Mouse (Mus musculus): ENCODE results near the gene Nipa2. TPM values are rescaled to one million over a fixed set of nuclear protein-coding genes. Genes with fewer than 3 reads are reported as not detected.

Gene Nipa2
- 10 to 100 TPM; 46.9 to 54.7 TPM for total RNA-seq (2021)
- long read RNA-seq, experiment 1, transcript Nipa2-201 (7 exons, 3,197 nt): major isoform, 34 of 42 reads
- long read RNA-seq, experiment 1, partial matches to known transcripts: 1 of 42 reads
- long read RNA-seq, experiment 1, other reads (novel, unspliced or antisense): 5 of 42 reads
- long read RNA-seq, experiment 2, transcript Nipa2-201 (7 exons, 3,197 nt): major isoform, 18 of 22 reads
- long read RNA-seq, experiment 2, partial matches to known transcripts: 0 of 22 reads
- long read RNA-seq, experiment 2, other reads (novel, unspliced or antisense): 4 of 22 reads

DNA sequence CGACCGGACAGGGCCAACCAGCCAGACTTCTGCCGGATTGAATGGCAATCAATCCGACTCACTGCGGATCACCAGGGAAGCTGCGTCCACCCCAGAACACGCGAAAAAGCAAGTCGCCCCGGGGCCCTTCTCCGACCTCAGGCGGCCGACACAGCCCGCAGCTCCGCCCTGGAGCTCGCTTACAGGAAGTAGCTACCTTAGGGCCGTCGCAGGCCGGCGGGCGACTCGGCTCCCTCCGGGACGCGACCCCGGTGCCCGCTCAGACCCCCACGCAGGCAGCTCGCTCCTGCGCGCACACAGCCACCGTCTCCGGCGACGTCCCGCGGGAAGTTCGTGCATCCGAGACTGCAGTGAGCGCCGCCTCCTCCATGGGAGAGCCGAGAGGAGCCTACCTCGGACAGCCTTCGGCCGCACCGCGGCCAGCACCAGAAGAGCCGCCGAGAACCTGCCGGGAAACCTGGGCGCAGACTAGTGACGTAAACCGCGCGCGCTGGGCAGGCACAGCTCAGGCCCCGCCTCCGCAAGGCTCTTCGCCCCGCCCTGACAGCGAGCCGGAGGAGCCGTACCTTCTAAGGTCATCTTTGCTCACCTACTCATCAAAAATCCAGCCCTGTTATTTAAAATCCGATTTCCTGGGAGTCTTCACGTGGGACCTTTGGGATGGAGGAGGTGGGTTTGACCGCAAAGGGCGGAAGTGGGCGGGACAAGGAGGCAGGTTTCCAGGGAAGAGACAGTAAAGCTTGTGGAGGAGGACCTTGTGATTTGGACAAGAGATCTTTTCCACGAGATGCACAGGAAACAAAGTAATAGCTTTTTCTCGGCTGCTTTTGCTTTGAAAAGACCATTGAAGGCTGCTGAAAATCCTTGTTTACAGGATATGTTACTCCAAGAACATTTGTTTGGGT, at the start of gene Nipa2:
TSS of gene Nipa2 (minus strand) at position 473 of the 905 bp plus-strand sequence.
- DNase-seq (ENCODE audit: low spot score in 2 of 2): peak; percentile 96

DNA sequence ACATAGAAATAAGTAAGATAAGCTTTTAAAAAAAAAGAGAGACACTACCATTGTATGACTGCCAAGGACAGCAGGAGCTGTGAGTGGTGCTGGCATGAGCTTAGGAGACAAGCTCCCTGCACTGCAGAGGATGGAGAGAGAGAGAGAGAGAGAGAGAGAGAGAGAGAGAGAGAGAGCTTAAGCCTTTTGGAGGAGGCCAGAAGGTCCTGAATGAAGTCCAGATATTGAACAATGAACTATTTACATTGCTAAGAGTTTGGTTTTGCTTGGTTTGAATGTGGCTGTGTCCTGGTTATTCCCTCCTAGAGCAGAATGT, 48.7 kb upstream of the Nipa2 start:
- no peak for DNase-seq (ENCODE audit: low spot score in 2 of 2)

GRCm38 (mm10) chr7:56010318-56011017, 48.2 kb upstream of the Nipa2 start:
- no peak for DNase-seq (ENCODE audit: low spot score in 2 of 2)

DNA sequence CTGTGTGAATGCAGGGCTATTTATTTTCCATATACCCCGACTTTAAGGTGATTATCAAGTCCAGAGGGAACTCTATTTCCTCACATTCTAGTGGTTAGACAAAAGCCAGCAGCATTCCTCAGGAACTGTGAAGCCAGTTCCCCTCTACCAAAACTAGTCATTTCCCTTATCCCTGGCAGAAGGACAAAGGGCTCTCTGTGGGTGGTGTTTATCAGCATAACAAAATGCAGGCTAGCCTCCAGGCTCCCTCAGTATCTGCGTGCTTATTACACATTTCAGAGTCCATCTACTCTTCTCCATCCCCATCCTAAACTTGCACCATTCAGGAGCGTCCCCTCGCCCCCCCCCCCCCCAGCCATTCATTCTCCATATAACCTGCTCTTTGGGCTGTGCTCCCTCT, 36.7 kb upstream of the Nipa2 start:
- no peak for DNase-seq (ENCODE audit: low spot score in 2 of 2)

DNA sequence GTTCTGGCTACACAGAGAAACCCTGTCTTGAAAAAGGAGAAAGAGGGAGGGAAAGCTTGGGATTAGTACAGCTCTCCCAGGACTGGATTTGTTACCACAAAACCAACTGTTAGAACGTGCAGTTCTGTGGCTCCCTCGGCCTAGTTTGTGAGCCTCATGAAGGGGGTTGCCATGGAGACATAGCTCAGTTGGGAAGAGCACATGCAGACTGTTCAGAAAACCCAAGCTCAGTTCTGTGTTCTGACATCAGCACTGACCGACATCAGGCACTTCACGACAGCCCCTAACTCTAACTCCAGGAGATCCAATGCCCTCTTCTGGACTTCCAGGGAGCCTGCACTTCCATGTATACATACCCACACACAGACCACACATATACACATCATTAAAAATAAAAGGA, 32.7 kb upstream of the Nipa2 start:
- peak in 1 of 2 experiments; percentile 43 for DNase-seq (ENCODE audit: low spot score in 2 of 2)

GRCm38 (mm10) chr7:55991858-55992257, 29.6 kb upstream of the Nipa2 start:
- DNase-seq (ENCODE audit: low spot score in 2 of 2): no peak

DNA sequence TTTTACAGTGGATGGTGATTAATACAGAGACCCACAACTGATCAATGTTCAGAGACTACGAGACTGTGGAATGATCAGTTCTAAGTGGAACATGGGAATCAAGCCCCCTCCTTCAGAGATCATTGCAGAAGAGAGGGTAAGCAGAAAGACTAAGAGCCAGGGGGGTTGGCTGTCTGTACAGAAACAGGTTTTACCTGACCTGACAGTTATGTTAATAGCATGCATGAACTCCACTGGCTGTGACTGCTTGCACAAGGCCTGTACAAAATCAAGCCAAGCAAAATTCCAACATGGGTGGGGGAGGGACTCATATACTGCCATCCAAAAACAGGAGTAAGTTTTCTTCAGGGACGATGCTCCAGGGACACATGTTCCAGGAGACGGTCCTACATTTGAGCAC, 28.9 kb upstream of the Nipa2 start:
- DNase-seq (ENCODE audit: low spot score in 2 of 2): no peak

DNA sequence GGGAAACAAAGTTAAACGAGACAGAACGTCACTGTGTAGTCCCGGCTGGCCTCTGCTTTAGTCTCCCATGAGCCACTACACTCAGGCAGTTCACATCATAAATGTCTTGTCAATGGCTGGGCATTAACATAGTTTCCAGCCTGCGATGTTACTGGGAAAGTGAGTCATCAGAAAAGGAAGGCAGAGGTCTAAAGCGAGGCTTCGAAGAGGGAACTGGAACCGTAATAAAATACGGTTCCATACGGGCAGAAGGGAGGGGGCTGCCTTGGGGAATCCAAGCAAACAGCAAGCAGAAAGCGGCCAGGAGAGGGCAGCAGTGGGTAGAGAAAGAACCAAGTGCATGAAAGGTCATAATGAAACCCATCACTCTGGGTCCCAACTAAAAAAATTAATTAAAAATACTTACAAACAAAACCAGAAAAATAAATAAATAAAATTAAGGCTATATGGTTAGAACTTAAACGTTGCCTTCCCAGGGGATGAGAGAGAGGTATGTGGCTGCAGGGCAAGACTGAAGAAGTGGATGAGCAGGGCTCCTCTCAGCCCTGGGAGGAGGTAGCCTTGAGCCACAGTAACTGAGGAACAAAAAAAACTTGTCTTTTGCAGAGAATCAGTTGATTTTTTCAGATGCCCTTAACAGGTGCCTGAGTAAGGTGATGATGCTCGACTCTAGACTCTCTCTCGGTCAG, 24.4 kb upstream of the Nipa2 start:
- peak; percentile 74 to 87 for DNase-seq (ENCODE audit: low spot score in 2 of 2)

DNA sequence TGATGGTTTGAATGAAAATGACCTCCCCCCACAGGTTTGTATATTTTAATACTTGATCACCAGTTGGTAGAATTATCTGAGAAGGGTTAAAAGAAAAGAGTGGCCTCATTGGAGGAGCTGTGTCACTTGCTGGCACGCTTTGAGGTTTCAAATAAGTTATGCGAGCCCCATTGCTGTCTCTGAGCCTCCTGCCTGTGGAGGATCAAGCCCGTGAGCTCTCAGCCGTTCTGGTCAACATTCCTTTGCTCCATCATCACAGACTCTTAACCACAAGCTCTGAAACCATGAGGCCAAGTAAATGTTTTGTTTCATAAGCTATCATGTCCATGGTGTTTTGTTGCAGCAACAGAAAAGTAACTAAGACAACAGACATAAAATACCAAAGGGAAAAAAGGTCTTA, 22.5 kb upstream of the Nipa2 start:
- no peak for DNase-seq (ENCODE audit: low spot score in 2 of 2)

- DNase-seq (ENCODE audit: low spot score in 2 of 2): no peak
Observed at GRCm38 (mm10) chr7:55983107-55983506, 20.8 kb upstream of the Nipa2 start.

GRCm38 (mm10) chr7:55982010-55982700, 19.9 kb upstream of the Nipa2 start:
- DNase-seq (ENCODE audit: low spot score in 2 of 2): no peak

- DNase-seq (ENCODE audit: low spot score in 2 of 2): no peak
Observed at GRCm38 (mm10) chr7:55981511-55981910, 19.2 kb upstream of the Nipa2 start.

DNA sequence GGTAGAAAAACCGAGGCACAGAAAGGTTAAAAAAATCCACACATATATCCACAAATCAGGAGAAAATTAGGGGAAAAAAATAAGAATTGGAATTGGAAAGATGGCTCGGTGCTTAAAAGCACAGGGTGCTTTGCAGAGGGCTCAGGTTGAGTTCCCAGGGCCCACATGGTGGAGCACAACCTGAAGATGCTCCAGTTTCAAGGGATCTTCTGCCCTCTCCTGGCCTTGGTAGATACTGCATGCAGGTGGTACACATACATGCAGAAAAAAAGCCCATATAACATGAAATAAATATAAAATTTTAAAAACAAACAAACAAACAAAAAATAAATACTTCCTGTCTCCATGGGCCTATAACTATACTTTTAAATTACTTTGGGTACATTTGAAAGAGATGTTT, 12.2 kb upstream of the Nipa2 start:
- no peak for DNase-seq (ENCODE audit: low spot score in 2 of 2)

DNA sequence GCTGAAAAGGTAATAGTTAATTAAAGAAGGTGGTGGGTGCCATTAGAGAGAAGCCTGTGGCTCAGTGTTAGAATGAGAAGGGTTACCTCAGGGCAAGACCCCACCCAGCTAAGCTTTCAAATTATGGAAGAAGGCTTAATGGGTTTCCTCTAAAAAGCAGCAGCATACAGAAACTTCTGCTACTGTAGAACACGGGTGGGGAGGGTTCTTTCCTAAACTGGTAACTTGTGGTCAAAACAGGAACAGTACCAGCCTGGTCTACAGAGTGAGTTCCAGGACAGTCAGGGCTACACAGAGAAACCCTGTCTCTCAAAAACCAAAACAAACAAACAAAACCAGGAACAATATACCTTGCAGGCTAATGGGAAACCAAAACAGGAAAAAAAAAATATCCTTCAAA, 7.1 kb upstream of the Nipa2 start:
- no peak for DNase-seq (ENCODE audit: low spot score in 2 of 2)

DNA sequence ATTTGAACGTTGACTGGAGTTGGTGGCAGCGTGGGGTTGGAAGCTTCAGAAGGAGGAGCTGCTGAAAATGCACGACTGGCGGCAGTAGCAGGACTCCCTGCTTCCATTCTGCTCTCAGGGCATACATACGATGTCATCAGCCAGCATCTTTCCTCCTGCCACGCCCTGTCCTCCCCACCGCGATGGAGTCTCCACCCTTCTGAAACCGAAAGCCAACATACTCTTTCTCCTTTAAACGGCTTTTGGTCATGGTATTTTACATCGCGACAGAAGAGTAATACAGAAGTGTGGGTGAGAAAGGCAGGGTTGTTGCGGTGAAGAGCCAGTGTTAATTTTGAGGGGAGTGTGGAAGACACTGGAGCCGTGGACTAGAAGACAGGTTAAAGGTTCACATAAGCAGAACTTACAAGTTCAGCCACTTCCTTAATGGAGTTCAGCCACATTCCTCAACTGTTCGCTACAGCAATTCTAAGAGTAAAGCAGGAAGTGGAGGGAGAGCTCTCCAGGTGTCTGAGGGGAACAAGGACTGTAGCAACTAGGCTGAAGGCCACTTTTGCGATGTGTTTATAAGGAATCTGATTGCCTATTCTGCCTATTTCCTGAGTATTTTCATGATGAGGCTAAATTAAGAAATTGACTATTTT, 6.1 kb upstream of the Nipa2 start:
- peak; percentile 36 to 55 for DNase-seq (ENCODE audit: low spot score in 2 of 2)

DNA sequence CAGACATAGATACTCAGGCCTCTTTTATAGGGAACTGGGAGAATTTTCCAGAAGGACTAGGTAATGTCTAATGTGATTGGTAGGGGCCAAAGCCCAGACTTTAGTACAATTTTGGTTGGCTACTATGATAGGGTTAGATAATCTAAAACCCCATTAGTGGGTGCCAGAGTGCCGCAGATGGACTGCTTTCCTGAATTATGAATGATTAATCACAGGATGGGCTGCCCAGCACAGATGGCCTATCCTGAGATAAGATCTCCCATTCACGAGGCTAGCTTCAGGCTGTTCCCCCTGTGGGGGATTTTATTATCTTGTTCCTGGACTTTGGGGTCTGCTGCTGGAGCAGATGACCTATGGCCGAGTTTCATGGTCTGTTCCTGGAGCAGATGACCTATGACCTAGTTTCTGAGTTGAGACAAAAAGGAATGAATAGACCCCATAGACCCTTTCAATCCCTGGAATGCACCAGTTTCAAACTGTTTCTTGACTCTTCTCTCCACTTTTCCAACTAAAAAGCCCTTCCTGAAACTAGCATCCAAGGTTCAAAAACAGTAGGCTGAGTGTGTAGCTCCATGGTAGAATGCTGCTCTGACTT, 4.7 kb upstream of the Nipa2 start:
- DNase-seq (ENCODE audit: low spot score in 2 of 2): no peak

- no peak for DNase-seq (ENCODE audit: low spot score in 2 of 2)
Observed at GRCm38 (mm10) chr7:55960506-55960905, 1.8 kb downstream of the Nipa2 start.

GRCm38 (mm10) chr7:55959801-55960200, 2.5 kb downstream of the Nipa2 start:
- no peak for DNase-seq (ENCODE audit: low spot score in 2 of 2)

GRCm38 (mm10) chr7:55957916-55958315, 4.4 kb downstream of the Nipa2 start:
- DNase-seq (ENCODE audit: low spot score in 2 of 2): no peak

DNA sequence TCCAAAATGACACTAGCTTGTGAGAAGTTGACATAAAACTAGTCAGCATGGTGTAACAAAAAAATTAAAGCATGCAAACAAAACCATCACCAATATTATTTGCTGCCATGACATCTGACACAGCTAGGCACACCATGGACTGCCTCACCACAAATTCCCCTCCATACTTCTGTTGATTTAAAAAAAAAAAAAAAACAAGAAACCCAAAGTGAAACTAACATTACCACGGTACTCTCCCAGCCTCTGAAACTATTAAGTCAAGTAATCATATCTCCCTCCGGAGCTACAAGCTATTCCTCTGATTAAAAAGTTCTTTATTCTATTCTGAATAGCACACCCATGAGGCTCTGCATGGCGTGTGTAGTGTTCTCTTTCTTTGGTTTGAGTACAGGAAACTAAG, 5.1 kb downstream of the Nipa2 start:
- no peak for DNase-seq (ENCODE audit: low spot score in 2 of 2)
